Mouse (Mus musculus) heart, postnatal 36 days (tissue): ENCODE measurements at regions not wholly inside any gene's neighbourhood (a gene's known extent, or its start where the extent isn't known, plus 50 kb on each side); places are given as distances from the start of the nearest gene placed in this dataset.

Experiments used
- DNase-seq, 2 experiments: peaks; one replicate each; pipeline ENCODE4 v3.0.0; 2021 to 2022
- intact Hi-C: fragments of 180-260 bp; cut with DNase I; formaldehyde crosslinking; loops from one replicate; pipeline ENCODE4 v1.15.1; 2025

GRCm38 (mm10) chr19:55985518-55985917 lies 243.9 kb downstream of the Tcf7l2 start:
- intact Hi-C loops = no loop called here
- peak; percentile 11 to 23 for DNase-seq

- DNase-seq = no peak
- intact Hi-C loops = no loop called here
Measured at GRCm38 (mm10) chr19:55991791-55992726, 250.4 kb downstream of the Tcf7l2 start.

- intact Hi-C loops = no loop called here
- no peak for DNase-seq
Measured at GRCm38 (mm10) chr19:55992727-55993066, 251.1 kb downstream of the Tcf7l2 start.

GRCm38 (mm10) chr19:55995721-55996120 lies 254.1 kb downstream of the Tcf7l2 start:
- no peak for DNase-seq
- intact Hi-C loops = no loop called here

DNA sequence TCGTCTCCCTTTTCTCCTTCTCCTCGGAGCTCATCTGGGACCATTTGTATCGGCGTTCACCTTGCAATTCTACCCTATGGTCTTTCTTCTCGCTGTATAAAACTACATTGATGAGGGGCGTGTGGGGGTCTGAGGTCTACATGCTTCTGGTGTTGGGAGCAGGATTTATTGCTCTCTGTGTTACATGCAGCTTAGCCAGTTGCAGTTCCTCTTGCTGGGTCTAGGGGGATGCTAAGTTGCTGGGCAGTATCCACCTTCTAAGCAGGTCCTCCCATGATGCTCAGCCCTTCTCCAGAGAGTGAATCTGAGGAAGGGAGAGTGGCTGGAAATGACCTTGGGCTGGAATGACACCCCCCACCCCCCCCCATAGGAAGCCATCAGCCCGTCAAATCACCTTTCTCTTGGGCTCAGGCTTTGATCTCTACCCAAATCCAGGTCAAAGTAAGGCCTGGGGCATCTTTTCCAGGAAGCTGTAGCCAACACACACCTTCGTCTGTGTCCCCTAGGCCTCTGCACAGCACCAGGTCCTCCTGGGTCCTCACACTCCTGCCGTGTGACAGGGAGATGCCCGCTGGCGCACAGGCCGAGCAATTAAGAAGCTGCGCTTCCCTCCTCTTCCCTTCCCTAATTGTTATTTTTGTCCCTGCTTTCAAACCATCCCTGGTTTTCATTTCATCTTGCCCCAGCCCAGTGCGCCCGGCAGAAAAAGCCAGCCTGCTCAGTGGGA lies 257.0 kb downstream of the Tcf7l2 start:
- no peak for DNase-seq
- intact Hi-C loops = no loop called here

GRCm38 (mm10) chr19:55999409-55999808 lies 257.8 kb downstream of the Tcf7l2 start:
- DNase-seq = no peak
- intact Hi-C loops = no loop called here

DNA sequence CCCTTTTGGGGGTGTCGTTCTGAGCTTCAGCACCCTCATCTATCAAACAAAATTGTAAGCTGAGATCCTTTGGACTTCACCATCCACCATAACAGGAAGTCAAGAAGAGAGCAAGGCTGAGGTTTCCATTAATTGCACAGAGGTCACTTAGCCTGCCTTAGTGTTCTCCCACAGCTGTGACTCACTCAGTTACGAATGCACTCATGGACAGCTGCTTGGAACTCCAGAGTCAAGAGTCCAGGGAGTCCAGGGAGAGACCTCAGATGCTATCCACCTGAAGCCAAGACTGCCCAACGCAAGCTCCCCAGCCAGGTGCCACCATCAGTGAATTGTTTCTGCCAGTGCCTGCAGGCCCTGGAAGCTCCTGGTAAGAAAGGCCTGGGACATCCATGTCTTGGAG lies 259.8 kb downstream of the Tcf7l2 start:
- DNase-seq = no peak
- intact Hi-C loops = no loop called here

DNA sequence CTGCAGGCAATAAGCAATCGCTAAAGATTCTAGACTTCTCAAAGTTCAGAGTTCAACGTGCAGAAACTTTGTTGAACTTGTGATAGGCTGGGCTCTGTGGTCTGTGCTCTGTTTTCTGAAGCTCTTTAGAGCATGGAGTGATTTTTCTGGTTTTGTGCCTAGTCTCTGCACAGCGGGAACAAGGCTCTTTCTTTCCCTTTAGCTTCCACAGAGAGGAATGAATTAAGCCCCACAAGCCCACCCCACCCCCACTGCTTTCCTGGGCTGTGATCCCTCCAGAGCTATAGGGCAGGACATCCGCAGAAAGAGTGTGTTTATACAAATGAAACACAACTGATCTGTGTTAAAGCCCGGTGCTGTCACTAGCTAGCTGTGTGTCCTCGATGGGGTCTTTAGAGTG lies 264.3 kb downstream of the Tcf7l2 start:
- intact Hi-C loops = no loop called here

DNA sequence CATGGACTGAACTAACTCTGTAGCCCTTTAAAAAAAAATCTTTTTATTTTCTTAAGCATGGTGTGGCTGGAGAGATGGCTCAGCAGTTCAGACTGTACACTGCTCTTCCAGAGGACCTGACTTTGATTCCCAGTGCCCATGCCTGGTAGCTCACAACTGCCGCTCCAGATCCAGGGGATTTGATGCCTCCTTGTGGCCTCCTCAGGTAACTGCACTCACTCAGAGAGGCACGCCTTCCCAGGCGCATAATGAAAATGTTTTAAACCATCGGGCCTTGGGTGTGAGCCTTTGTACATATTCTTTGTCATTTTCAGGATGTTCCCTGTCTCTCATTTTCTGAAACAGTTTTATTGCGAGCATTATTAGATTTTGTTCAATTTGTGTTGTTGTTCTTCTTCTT lies 265.8 kb downstream of the Tcf7l2 start:
- intact Hi-C loops = no loop called here
- no peak for DNase-seq

More for the DNA sequence above, 264.3 kb downstream of the Tcf7l2 start:
- no peak for DNase-seq

GRCm38 (mm10) chr19:56010766-56011165 lies 269.1 kb downstream of the Tcf7l2 start:
- intact Hi-C loops = no loop called here
- DNase-seq = no peak

GRCm38 (mm10) chr19:56011292-56011691 lies 269.7 kb downstream of the Tcf7l2 start:
- intact Hi-C loops = no loop called here
- DNase-seq = no peak

DNA sequence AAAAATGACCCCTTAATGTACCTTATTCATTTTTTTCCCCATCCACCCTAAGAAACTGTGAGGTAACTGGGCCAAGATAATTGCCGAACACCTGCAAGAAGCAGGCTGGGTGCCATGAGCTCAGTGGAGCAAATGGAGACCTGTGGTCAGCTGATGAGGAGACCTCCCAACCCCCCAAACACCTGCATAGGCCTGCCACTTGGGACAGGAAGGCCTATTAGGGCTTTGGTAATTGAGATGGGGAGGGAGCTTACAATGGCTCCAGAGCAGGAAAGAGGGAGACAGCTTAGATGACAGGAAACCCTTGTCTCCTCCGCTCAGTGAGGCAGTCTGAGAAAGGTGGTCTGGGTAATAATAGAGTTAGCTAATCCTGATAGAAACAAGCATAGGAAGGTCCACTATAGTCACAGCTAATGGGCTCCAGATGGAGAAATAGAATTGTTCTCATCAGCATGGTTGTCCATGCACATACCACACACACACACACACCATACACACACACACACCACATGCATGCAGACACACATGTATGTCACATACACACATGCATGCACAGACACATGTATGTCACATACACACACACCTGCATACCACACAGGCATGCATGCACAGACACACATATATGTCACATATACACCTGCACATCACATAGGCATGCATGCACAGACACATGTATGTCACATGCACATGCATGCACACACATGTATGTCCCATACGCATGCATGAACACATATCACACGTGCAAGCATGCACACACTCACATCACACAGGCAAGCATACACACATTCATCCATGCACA lies 270.2 kb upstream of the Habp2 start:
- intact Hi-C loops = no loop called here
- no peak for DNase-seq

GRCm38 (mm10) chr19:56017524-56017923 lies 269.4 kb upstream of the Habp2 start:
- no peak for DNase-seq
- intact Hi-C loops = no loop called here

DNA sequence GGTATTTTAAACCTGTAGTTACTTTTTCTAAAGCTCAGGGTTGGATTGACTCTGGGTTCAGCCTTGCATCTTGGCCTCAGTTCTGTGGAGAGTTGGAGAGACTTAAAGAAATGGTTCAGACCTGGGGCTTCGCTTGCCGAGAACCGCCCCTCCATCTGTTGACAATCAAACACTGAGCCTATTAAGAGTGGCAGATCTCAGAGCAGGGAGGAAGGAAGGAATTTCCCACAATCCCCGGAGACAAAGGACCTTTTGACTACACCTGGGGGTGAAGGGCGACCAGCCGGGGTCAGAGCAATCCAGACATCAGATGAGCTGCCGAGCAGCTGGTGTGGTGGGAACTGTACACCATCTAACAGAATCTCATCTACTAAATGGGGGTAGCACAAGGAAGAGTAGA lies 267.8 kb upstream of the Habp2 start:
- no peak for DNase-seq
- intact Hi-C loops = no loop called here

GRCm38 (mm10) chr19:56022348-56022747 lies 264.6 kb upstream of the Habp2 start:
- DNase-seq = no peak
- intact Hi-C loops = no loop called here

DNA sequence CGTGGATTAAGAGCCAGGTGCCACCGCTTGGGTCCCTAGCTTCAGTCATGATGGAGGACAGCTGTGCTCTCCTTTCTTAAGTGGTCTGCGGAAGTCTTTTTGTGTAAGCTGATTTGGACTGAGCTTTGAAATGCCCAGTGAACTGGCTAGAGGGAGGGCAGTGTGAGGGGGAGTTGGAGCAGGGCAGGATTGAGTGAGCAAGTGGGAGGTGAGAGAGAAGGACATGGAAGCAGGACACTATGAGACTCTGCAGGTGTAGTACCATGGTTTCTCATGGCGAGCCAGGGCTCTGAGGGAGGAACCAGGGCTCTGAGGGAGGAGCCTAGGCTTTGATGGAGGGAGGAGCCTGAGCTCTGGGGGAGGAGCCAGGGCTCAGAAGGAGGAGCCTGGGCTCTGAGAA lies 262.3 kb upstream of the Habp2 start:
- intact Hi-C loops = no loop called here
- DNase-seq = no peak

- DNase-seq = no peak
- intact Hi-C loops = no loop called here
Measured at GRCm38 (mm10) chr19:56029428-56030281, 257.3 kb upstream of the Habp2 start.

- DNase-seq = no peak
- intact Hi-C loops = no loop called here
Measured at GRCm38 (mm10) chr19:56030401-56030925, 256.5 kb upstream of the Habp2 start.

GRCm38 (mm10) chr19:56034552-56034951 lies 252.4 kb upstream of the Habp2 start:
- intact Hi-C loops = no loop called here
- DNase-seq = no peak

DNA sequence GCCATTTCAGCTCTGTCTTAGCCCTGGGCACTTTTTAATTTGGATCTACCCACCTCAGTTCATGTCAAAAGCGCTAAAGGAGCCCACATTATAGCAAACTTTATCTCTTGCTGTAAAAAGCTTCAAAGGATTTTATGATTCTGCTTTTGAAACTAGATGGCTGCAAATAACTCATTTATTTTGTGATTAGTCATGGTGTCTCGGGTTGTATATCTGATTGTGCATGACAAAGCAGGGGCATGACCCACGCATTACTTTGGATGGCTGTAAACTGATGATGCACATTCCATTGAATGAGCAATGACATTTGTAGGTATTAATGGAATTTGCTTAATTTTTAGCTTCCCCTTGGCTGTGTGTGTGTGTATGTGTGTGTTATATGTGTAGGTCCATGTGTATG lies 249.4 kb upstream of the Habp2 start:
- intact Hi-C loops = no loop called here
- DNase-seq = no peak
